Mouse (Mus musculus) B cell, adult 2 months (primary cell): ENCODE results near the gene Rpl9.
A peak's percentile ranks its signal among the peaks of the same experiment; 100 is the strongest.

Experiments used
- DNase-seq, 2 experiments: peaks; one replicate each; pipeline ENCODE4 v3.0.0; 2022

Rpl9 gene

DNA sequence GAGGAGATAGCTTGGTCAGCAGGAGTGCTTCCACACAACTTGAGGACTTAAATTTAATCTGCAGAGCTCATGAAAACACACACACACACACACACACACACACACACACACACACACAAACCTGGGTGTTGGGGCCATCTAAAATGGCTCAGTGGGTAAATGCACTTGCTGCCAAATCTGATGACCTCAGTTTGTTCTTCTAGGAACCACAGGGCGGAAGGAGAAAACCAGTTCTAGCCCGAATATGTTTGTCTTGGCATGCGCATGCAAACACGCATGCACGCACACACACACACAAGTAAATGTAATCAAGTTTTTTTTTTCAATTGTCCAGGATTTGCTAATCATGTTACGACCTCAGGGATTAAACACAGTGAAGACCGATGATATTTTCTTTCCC is 19.7 kb downstream of the Rpl9 start:
- DNase-seq, result no peak

- DNase-seq, result no peak
Observed at GRCm38 (mm10) chr5:65367837-65368236, 23.4 kb downstream of the Rpl9 start.

DNA sequence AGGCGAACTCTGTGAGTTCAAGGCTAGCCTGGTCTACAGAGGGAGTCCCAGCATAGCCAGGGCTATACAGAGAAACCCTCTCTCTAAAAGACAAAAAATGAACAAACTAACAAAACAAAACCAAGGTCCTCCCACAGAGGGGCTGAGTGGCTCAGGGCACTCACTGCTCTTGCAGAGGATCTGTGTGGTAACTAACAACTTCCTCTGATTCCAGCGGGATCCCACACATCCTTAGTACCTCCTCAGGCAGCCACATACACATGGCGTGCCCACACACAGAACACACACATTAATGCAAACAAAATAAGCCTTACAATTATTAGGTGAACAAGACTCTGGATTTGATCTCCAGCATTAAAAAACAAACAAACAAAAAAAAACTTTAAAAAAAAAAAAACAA is 33.5 kb downstream of the Rpl9 start:
- no peak for DNase-seq

DNA sequence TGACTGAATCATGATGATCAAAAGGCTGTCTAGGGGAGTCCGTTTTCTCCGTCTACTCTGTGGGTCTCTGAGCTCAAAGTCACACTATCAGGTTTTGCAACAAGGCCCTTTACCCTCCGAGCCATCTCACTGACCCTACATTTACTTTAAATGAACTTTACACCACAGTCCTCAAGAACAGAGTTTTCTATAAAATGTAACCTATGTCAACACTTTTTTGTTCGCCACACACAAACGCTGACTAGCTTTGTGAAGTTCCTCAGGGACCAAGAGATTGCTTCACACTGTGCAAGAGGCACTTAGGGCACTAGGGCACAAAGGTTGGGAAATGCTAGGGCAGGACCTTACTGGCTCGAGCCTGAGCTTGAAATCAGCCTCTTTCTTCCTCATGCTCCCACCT is 34.4 kb downstream of the Rpl9 start:
- DNase-seq, result no peak

DNA sequence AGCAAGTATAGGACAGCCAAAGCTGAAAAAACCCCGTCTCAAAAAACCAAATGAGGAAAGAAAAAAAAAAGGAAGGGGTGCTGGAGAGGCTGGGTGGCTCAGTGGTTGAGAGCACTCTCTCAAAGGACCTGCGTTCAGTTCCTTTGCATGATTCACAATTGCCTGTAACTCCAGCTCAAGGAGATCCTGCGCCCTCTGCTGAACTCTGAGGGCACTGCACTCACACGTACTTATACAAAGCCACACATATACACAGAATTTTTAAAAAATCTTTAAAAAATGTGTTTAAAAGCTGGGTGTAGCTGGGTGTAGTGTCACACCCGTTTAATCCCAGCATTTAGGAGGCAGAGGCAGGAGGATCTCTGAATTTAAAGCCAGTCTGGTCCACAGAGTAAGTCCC is 36.3 kb downstream of the Rpl9 start:
- peak in 1 of 2 experiments; percentile 22 for DNase-seq

DNA sequence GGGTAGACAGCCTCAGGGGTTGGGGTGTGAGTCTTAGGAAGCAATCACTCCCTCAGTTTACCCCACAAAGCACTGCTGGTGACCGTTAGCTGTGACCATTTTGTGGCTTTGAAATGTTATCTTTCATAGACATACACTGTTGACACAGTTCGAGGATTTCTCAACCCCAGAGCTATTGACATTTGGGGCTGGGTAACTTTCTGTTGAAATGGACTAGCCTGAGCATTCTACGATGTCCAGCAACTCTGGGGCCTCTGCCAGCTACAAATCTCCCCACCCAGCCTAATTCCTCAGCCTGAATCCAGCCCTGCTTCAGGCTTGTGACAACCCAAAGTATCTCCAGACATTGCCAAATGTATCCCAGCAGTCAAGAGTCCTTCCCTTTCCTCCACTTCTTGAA is 37.1 kb downstream of the Rpl9 start:
- DNase-seq, result no peak

- no peak for DNase-seq
Observed at GRCm38 (mm10) chr5:65350508-65350907, 40.7 kb downstream of the Rpl9 start.

DNA sequence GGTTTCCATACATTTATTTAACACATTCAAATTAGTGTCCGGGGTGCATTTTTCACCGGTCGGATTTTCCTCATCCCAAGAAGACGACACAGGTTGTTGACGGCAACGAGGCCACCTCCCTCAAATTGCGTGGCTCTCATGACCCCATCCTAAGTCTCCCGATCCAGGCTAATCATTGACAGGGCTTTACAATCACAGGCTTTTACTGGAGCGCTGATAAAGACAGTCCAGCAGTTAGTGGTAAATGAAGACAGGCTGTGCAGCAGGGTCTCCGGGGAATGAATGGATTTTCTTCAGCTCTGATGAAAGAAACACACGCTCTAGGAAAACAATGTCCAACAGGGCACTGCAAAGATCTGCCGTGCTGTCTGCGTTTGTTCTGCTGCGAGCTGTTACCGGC is 43.1 kb downstream of the Rpl9 start, which contains the start of gene Klb:
Gene Klb (plus strand): TSS at position 147 of the 400 bp plus-strand sequence.
- DNase-seq, result no peak

DNA sequence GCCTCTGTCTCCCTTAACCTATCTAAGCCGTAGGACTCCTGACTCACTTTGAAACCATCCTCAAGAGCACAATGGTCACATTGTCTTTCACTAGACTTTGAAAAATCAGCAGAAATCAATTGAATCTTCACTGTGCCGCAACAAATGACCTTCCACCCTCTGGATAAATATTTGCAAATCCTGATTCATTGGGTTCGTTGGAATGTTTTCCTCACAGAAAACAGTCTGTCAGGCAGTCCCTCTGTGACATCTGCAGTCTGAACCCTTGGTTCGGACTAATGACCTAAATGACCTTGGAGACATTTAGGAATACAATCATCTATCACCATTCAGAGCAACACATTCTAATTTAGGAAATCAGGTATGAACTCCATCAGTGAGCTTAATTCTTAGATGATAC is 51.1 kb downstream of the Rpl9 start:
- no peak for DNase-seq

DNA sequence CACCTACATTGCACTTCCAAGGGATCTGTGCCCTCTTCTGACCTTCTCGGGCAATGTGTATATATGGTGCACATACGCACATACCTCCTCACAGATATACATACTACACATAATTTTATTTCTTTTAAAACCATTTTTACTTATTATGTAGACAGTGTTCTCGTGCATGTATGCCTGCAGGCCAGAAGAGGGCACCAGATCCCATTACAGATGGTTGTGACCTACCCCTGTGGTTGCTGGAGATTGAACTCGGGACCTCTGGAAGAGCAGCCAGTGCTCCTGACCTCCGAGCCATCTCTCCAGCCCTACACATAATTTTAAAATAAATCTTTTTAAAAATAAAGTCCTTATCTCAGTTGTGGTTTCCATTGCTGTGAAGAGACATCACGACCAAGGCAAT is 52.9 kb downstream of the Rpl9 start:
- peak in 1 of 2 experiments; percentile 50 for DNase-seq
